Mouse (Mus musculus) stomach, postnatal 0 days (tissue): Measurements from ENCODE around the gene Fbxl17.
A peak's percentile ranks its signal among the peaks of the same experiment; 100 is the strongest.

Experiments used
- CTCF ChIP-seq: IDR thresholded peaks from 2 replicates; pipeline ENCODE4 v1.5.1; 2016; ENCODE audit warnings: antibody characterized with exemption, low read depth, mild to moderate bottlenecking, moderate library complexity
- EP300 ChIP-seq: optimal IDR thresholded peaks from 2 replicates; pipeline ENCODE3; 2016; ENCODE audit warnings: antibody characterized with exemption

- TF ChIP-seq CTCF (peak; percentile 25), EP300 (no peak)
Measured at GRCm38 (mm10) chr17:63402741-63403681, 96.8 kb downstream of the Fbxl17 start.
